Mouse (Mus musculus) ES-E14 (cell line): ENCODE results near the gene Crk. TPM values are rescaled to one million over a fixed set of nuclear protein-coding genes. Genes with fewer than 3 reads are reported as not detected.

Experiments
- DNase-seq: peaks from one replicate; pipeline ENCODE4 v3.0.0-alpha.2; 2013; ENCODE audit warnings: low read depth, low spot score
- H3K27ac ChIP-seq: 2 replicates; pipeline ENCODE4 v1.5.1; 2012; ENCODE audit warnings: low read depth, mild to moderate bottlenecking, low read length, moderate library complexity, mixed read lengths; ENCODE audit not compliant: poor library complexity, insufficient read depth, severe bottlenecking
- H3K36me3 ChIP-seq: 2 replicates; pipeline ENCODE4 v1.6.1; 2012; ENCODE audit warnings: mild to moderate bottlenecking, low read length, moderate library complexity, mixed read lengths; ENCODE audit not compliant: control insufficient read depth, poor library complexity, insufficient read depth, severe bottlenecking
- H3K4me1 ChIP-seq, 2 experiments: fragments of 150-350 bp in 1 of 2; sonication (generic) in 1 of 2; 2 replicates each; pipeline ENCODE4 v1.6.1; 2012; ENCODE audit warnings: low read length in 2 of 2, mild to moderate bottlenecking in 1 of 2, mixed read lengths in 1 of 2; ENCODE audit not compliant: control insufficient read depth in 2 of 2, insufficient read depth in 2 of 2, poor library complexity in 1 of 2
- H3K4me3 ChIP-seq, 2 experiments: fragments of 150-350 bp in 1 of 2; sonication (generic) in 1 of 2; 2 replicates each; pipeline ENCODE4 v1.5.1; 2012; ENCODE audit warnings: low read length in 2 of 2, low read depth in 1 of 2, mild to moderate bottlenecking in 1 of 2, mixed read lengths in 1 of 2; ENCODE audit not compliant: insufficient read depth in 1 of 2, poor library complexity in 1 of 2, severe bottlenecking in 1 of 2
- H3K9ac ChIP-seq: 2 replicates; pipeline ENCODE4 v1.6.1; 2012; ENCODE audit warnings: low read depth, mild to moderate bottlenecking, low read length, mixed read lengths; ENCODE audit not compliant: poor library complexity, insufficient read depth, severe bottlenecking
- H3K9me3 ChIP-seq: fragments of 150-350 bp; sonication (generic); 2 replicates; pipeline ENCODE4 v1.6.1; 2012; ENCODE audit warnings: low read depth, mild to moderate bottlenecking, low read length; ENCODE audit not compliant: control insufficient read depth, insufficient read depth
- CHD2 ChIP-seq: IDR thresholded peaks from 2 replicates; pipeline ENCODE4 v1.6.1; 2014; ENCODE audit warnings: mild to moderate bottlenecking, low read depth, low read length, inconsistent platforms
- HCFC1 ChIP-seq: IDR thresholded peaks from 2 replicates; pipeline ENCODE4 v1.6.1; 2012; ENCODE audit warnings: low read length, inconsistent platforms, borderline replicate concordance; ENCODE audit not compliant: insufficient read depth
- MAFK ChIP-seq: IDR thresholded peaks from 2 replicates; pipeline ENCODE4 v1.6.1; 2014; ENCODE audit warnings: mild to moderate bottlenecking, low read depth, low read length, inconsistent platforms; ENCODE audit not compliant: insufficient read depth
- ZC3H11A ChIP-seq: IDR thresholded peaks from 2 replicates; pipeline ENCODE4 v1.6.1; 2012; ENCODE audit warnings: low read depth, mild to moderate bottlenecking, inconsistent platforms, low read length, borderline replicate concordance
- ZNF384 ChIP-seq: IDR thresholded peaks from 2 replicates; pipeline ENCODE4 v1.6.1; 2012; ENCODE audit warnings: low read depth, low read length, inconsistent platforms
- in situ Hi-C, 2 experiments: fragments of 600-800 bp; cut with MboI; formaldehyde crosslinking; loops; one replicate each; pipeline ENCODE4 v1.15.1; 2025; ENCODE audit warnings: low sequenced_read_pairs in 2 of 2, inconsistent platforms in 1 of 2; ENCODE audit not compliant: unreplicated experiment in 2 of 2
- total RNA-seq: library from RNA; depleted of rRNA; stranded (reverse); fragments of 300-350 nt; gene quantifications from 2 replicates; pipeline ENCODE4 v1.2.3, GENCODE M21; 2012

Crk gene
- total RNA-seq, 1 experiment = 71.3 TPM

DNA sequence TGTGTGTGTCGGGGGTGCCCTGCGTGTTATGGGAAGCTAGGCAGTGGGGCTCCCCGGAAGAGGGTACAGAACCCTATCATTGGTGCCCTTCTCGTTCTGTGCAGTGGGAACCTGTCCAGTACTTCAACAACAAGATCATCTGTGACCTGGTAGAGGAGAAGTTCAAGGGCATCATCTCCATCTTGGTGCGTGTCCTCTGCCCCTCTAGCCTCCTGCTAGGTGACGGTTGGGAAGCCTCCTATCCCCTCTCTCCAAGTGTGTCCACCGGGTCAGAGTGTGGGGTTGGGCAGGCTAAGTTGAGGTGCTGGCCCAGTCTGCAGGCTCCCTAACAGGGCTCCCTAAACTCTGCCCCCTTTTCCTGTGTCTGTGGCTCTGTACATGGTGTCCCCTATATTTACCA, 16.9 kb upstream of the Crk start:
- Histone ChIP-seq H3K4me3 (no peak overlapping the region), H3K4me1 (no peaks in the 10 kb centered on the region), H3K9me3 (no peaks in the 10 kb centered on the region), H3K27ac (no peak overlapping the region), H3K36me3 (peaks cover 69% of the 10 kb centered on the region), H3K9ac (no peak overlapping the region)
- no peak for TF ChIP-seq HCFC1
- no peak for TF ChIP-seq CHD2
- no peak for TF ChIP-seq ZNF384
- TF ChIP-seq MAFK = no peak
- TF ChIP-seq ZC3H11A = no peak
- in situ Hi-C loops = no loop called here
- no peak for DNase-seq

DNA sequence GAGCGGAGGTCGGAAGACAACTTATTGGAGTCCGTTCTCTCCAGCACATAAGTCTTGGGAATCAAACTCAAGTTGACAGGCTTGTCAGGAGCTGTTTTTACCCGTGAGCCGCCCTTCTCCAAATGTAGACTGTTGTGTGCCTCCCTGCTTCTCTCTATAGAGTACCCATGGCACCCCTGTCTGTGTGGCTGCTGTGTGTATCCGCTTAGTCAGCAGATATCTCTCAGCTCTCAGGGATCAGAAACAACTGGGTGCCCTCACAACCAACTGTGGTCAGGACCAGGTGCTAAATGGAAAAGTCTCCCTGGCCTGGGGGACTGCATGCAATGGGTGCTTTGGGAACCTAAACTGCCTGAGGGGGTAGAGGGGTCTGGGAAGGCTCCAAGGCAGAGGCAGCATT, 12.8 kb upstream of the Crk start:
- TF ChIP-seq CHD2 (no peak), ZNF384 (no peak), MAFK (peak; percentile 61; the same call in 1 of the 2 replicates), HCFC1 (no peak), ZC3H11A (no peak)
- Histone ChIP-seq H3K4me1 (no peaks in the 10 kb centered on the region; a peak in 1 of 4 replicates), H3K9ac (no peak overlapping the region), H3K9me3 (no peaks in the 10 kb centered on the region), H3K27ac (no peak overlapping the region), H3K36me3 (peaks cover 66% of the 10 kb centered on the region), H3K4me3 (no peak overlapping the region)
- in situ Hi-C loops = no loop called here
- no peak for DNase-seq

DNA sequence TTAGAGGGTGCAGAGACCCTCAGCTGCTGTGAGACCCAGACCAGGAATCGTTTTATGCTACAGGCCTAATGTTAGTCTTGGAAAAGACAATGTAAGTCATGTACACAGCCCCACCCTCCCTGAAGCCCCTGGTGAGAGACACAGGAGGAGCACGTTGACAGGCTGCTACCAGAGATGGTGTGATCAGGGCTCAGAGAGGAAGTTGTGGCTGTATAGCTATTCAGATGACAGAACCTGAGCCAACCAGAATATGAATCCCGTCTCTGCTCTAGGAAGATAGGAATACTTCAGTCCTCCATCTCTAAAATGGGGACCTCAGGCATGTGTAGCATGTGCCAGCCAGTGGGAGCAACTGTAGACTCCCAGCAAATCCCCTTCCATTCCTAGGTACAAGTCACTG, 10.4 kb upstream of the Crk start:
- Histone ChIP-seq H3K4me1 (no peaks in the 10 kb centered on the region; a peak in 1 of 4 replicates), H3K9ac (no peak overlapping the region), H3K9me3 (no peaks in the 10 kb centered on the region), H3K36me3 (peaks cover 69% of the 10 kb centered on the region), H3K4me3 (no peak overlapping the region), H3K27ac (no peak overlapping the region)
- in situ Hi-C loops = no loop called here
- TF ChIP-seq ZC3H11A (no peak), ZNF384 (no peak), HCFC1 (no peak), CHD2 (no peak)
- DNase-seq = no peak

DNA sequence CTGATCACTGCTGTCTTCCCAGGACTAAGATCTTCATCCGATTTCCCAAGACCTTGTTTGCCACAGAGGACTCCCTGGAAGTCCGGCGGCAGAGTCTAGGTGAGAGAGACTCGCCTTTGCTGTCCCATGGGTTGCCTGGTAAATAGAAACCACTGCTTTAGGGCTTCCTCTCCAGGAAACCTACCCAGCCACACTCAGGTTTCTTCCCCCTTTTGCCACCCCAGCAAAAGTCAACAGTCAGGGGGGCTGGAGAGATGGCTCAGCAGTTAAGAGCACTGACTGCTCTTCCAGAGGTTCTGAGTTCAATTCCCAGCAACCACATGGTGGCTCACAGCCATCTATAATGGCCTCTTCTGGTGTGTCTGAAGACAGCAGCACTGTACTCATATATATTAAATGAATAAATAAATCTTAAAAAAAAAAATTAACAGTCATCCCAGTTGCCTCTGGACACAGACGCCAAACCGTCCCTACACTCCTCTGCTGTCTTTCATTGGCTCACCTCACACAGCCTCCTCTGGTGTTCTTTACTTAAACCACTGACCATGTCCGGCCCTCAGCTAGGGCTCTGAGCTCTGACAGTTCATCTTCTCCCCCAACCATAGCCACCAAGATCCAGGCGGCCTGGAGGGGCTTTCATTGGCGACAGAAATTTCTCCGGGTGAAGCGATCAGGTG, 9.7 kb upstream of the Crk start:
- in situ Hi-C loops = no loop called here
- Histone ChIP-seq H3K9ac (no peak overlapping the region), H3K36me3 (peaks cover 69% of the 10 kb centered on the region), H3K9me3 (no peaks in the 10 kb centered on the region), H3K4me3 (no peak overlapping the region), H3K27ac (no peak overlapping the region), H3K4me1 (no peaks in the 10 kb centered on the region; a peak in 1 of 4 replicates)
- TF ChIP-seq ZC3H11A (no peak), ZNF384 (no peak), MAFK (no peak), CHD2 (no peak), HCFC1 (no peak)
- DNase-seq = no peak

DNA sequence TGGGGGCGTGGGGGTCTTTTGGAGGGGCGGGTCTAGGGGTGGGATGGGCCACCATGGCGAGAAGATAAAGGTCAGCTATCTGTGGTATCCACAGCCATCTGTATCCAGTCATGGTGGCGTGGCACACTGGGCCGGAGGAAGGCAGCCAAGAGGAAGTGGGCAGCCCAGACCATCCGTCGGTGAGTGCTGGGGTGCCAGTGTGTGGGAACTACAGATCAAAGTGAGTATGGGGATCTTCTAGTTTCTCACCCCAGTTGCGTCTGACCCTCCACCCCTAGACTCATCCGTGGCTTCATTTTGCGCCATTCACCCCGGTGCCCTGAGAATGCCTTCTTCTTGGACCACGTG, 9.2 kb upstream of the Crk start:
- no peak for DNase-seq
- TF ChIP-seq CHD2 = no peak
- TF ChIP-seq MAFK = no peak
- no peak for TF ChIP-seq ZNF384
- no peak for TF ChIP-seq ZC3H11A
- no peak for TF ChIP-seq HCFC1
- H3K36me3 ChIP-seq = peaks cover 69% of the 10 kb centered on the region
- H3K4me1 ChIP-seq = no peaks in the 10 kb centered on the region; a peak in 1 of 4 replicates
- no peak overlapping the region for H3K9ac ChIP-seq
- H3K27ac ChIP-seq = no peak overlapping the region
- in situ Hi-C loops = no loop called here
- H3K9me3 ChIP-seq = no peaks in the 10 kb centered on the region
- H3K4me3 ChIP-seq = no peak overlapping the region
